Mouse (Mus musculus) embryonic facial prominence, embryonic 11.5 days (tissue): ENCODE measurements around the gene Gen1. TPM values are rescaled to one million over a fixed set of nuclear protein-coding genes. Genes with fewer than 3 reads are reported as not detected.

Experiments
- ATAC-seq: fragments of 200-750 bp; cut with Nextera tagmentation; replicated peaks from 2 replicates; pipeline ENCODE4 v1.8.0; 2017; ENCODE audit warnings: low read depth; ENCODE audit not compliant: insufficient number of reproducible peaks, low FRiP score, low TSS enrichment
- DNase-seq: peaks from one replicate; pipeline ENCODE4 v3.0.0-alpha.2; 2015; ENCODE audit warnings: low spot score
- H3K27ac ChIP-seq: fragments of 300-500 bp; sonication (generic); replicated peaks from 2 replicates; pipeline ENCODE4 v1.5.1; 2014; ENCODE audit warnings: mild to moderate bottlenecking, low read depth, low read length, control low read depth
- H3K27me3 ChIP-seq: fragments of 300-500 bp; sonication (generic); 2 replicates; pipeline ENCODE4 v1.6.1; 2014; ENCODE audit warnings: mild to moderate bottlenecking, low read length, moderate library complexity, mixed read lengths; ENCODE audit not compliant: control insufficient read depth, insufficient read depth
- H3K36me3 ChIP-seq: fragments of 300-500 bp; sonication (generic); replicated peaks from 2 replicates; pipeline ENCODE4 v1.6.1; 2014; ENCODE audit warnings: low read depth, mild to moderate bottlenecking, low read length, moderate library complexity, mixed read lengths; ENCODE audit not compliant: control insufficient read depth, insufficient read depth
- H3K4me1 ChIP-seq: fragments of 300-500 bp; sonication (generic); 2 replicates; pipeline ENCODE4 v1.6.1; 2014; ENCODE audit warnings: low read length, mixed read lengths; ENCODE audit not compliant: control insufficient read depth, insufficient read depth
- H3K4me2 ChIP-seq: fragments of 300-500 bp; sonication (generic); 2 replicates; pipeline ENCODE4 v1.6.1; 2014; ENCODE audit warnings: low read depth, mild to moderate bottlenecking, control low read depth, low read length, moderate library complexity
- H3K4me3 ChIP-seq: fragments of 300-500 bp; sonication (generic); 2 replicates; pipeline ENCODE4 v1.5.1; 2014; ENCODE audit warnings: low read depth, low read length, control low read depth
- H3K9ac ChIP-seq: fragments of 300-500 bp; sonication (generic); replicated peaks from 2 replicates; pipeline ENCODE4 v1.6.1; 2014; ENCODE audit warnings: mild to moderate bottlenecking, control low read depth, low read length
- H3K9me3 ChIP-seq: fragments of 300-500 bp; sonication (generic); replicated peaks from 2 replicates; pipeline ENCODE4 v1.6.1; 2016; ENCODE audit warnings: mild to moderate bottlenecking, low read length, inconsistent platforms, mixed read lengths; ENCODE audit not compliant: control insufficient read depth
- WGBS: fragments of 180-500 bp; shearing (Covaris S2); extraction: QIAGEN DNeasy Blood & Tissue Kit; methylation state at CpG from one replicate; pipeline ENCODE4 v1.1.7; 2014; 5-methylcytosine and 5-hydroxymethylcytosine counted together
- polyA plus RNA-seq: library from polyadenylated mRNA; unstranded; fragments of >200 nt; fragmentation: Nextera tagmentation; extraction: Ambion mirVana; gene quantifications from 2 replicates; pipeline ENCODE4 v1.2.1, GENCODE M21; 2014

Gene Gen1
- polyA plus RNA-seq = 13.7 and 16.8 TPM in 2 replicates

GRCm38 (mm10) chr12:11265382-11266281 is at the start of gene Gen1, which contains the start of gene Smc6:
TSS of gene Gen1 (minus strand) at chr12:11265801.
TSS of gene Smc6 (plus strand) at chr12:11265886.
- H3K4me2 ChIP-seq = peak within 1 kb of the TSS; percentile 64
- DNase-seq (peak; percentile 97), ATAC-seq (peak; percentile 99)
- H3K4me3 ChIP-seq = peak within 1 kb of the TSS; percentile 88
- H3K36me3 ChIP-seq = no peaks in the 10 kb centered on the region
- H3K27ac ChIP-seq = peak within 1 kb of the TSS; percentile 92
- H3K9ac ChIP-seq = peak within 1 kb of the TSS; percentile 97
- under 1% methylated on average over 81 of the region's 83 CpGs for WGBS
- no peaks in the 10 kb centered on the region for H3K27me3 ChIP-seq
- H3K4me1 ChIP-seq = no peaks in the 10 kb centered on the region
- H3K9me3 ChIP-seq = no peaks in the 10 kb centered on the region

- ATAC-seq = no peak
- Histone ChIP-seq H3K36me3 (no peaks in the 10 kb centered on the region; the same call in none of the 2 replicates), H3K4me2 (no peak overlapping the region), H3K4me1 (no peaks in the 10 kb centered on the region), H3K27me3 (no peaks in the 10 kb centered on the region), H3K9me3 (no peaks in the 10 kb centered on the region), H3K9ac (no peak overlapping the region), H3K27ac (no peak overlapping the region), H3K4me3 (no peak overlapping the region)
- DNase-seq = no peak
- WGBS = 63% methylated on average over 1 of the region's 1 CpGs
These were observed 48.2 kb upstream of the Gen1 start for GRCm38 (mm10) chr12:11313840-11314239.

GRCm38 (mm10) chr12:11311106-11311505 is 45.5 kb upstream of the Gen1 start:
- Histone ChIP-seq H3K4me3 (no peak overlapping the region), H3K9me3 (no peaks in the 10 kb centered on the region), H3K4me1 (no peaks in the 10 kb centered on the region), H3K27ac (no peak overlapping the region), H3K36me3 (peaks cover 4% of the 10 kb centered on the region), H3K27me3 (no peaks in the 10 kb centered on the region), H3K4me2 (no peak overlapping the region), H3K9ac (no peak overlapping the region)
- no peak for ATAC-seq
- WGBS = 98% methylated on average over 2 of the region's 2 CpGs
- DNase-seq = no peak

GRCm38 (mm10) chr12:11306753-11307645 is 41.4 kb upstream of the Gen1 start:
- ATAC-seq (no peak), DNase-seq (no peak)
- no peak overlapping the region for H3K4me2 ChIP-seq
- no peaks in the 10 kb centered on the region for H3K9me3 ChIP-seq
- no peak overlapping the region for H3K27ac ChIP-seq
- no peak overlapping the region for H3K4me3 ChIP-seq
- 92% methylated on average over 8 of the region's 8 CpGs for WGBS
- H3K9ac ChIP-seq = no peak overlapping the region
- H3K36me3 ChIP-seq = peaks cover 6% of the 10 kb centered on the region
- no peaks in the 10 kb centered on the region for H3K27me3 ChIP-seq
- no peaks in the 10 kb centered on the region for H3K4me1 ChIP-seq

- Histone ChIP-seq H3K4me2 (no peak overlapping the region), H3K9me3 (no peaks in the 10 kb centered on the region), H3K4me3 (no peak overlapping the region), H3K27ac (no peak overlapping the region), H3K4me1 (no peaks in the 10 kb centered on the region), H3K36me3 (peaks cover 5% of the 10 kb centered on the region), H3K27me3 (no peaks in the 10 kb centered on the region), H3K9ac (no peak overlapping the region)
- no peak for ATAC-seq
- DNase-seq = no peak
- 98% methylated on average over 1 of the region's 1 CpGs for WGBS
These were observed 35.3 kb upstream of the Gen1 start for GRCm38 (mm10) chr12:11300858-11301257.

- H3K4me1 ChIP-seq = no peaks in the 10 kb centered on the region
- no peak overlapping the region for H3K4me3 ChIP-seq
- no peak overlapping the region for H3K27ac ChIP-seq
- ATAC-seq (no peak), DNase-seq (no peak)
- H3K9ac ChIP-seq = no peak overlapping the region
- H3K27me3 ChIP-seq = no peaks in the 10 kb centered on the region
- H3K9me3 ChIP-seq = no peaks in the 10 kb centered on the region
- 94% methylated on average over 2 of the region's 2 CpGs for WGBS
- no peak overlapping the region for H3K4me2 ChIP-seq
- no peaks in the 10 kb centered on the region; the same call in 1 of the 2 replicates for H3K36me3 ChIP-seq
These were observed 20.8 kb upstream of the Gen1 start for GRCm38 (mm10) chr12:11286382-11286781.

GRCm38 (mm10) chr12:11281584-11281983 is 16.0 kb upstream of the Gen1 start:
- Histone ChIP-seq H3K4me2 (no peak overlapping the region), H3K36me3 (no peaks in the 10 kb centered on the region; the same call in 1 of the 2 replicates), H3K4me3 (no peak overlapping the region), H3K27ac (no peak overlapping the region), H3K9me3 (no peaks in the 10 kb centered on the region), H3K27me3 (no peaks in the 10 kb centered on the region), H3K9ac (no peak overlapping the region), H3K4me1 (no peaks in the 10 kb centered on the region)
- 92% methylated on average over 2 of the region's 2 CpGs for WGBS
- DNase-seq = no peak
- no peak for ATAC-seq
